Mouse (Mus musculus): ENCODE results near the gene Clasp1. TPM values are rescaled to one million over a fixed set of nuclear protein-coding genes. Genes with fewer than 3 reads are reported as not detected.
A peak's percentile ranks its signal among the peaks of the same experiment; 100 is the strongest.

Gene Clasp1
- total and polyA plus RNA-seq, 2 experiments from 2014 or later: 106 to 366 TPM

- Histone ChIP-seq H3K27me3 (ENCODE audit: control insufficient read depth, insufficient read depth, low read length) (no peaks in the 10 kb centered on the region), H3K4me3 (ENCODE audit: low read depth, low read length) (no peak overlapping the region), H3K36me3 (replicated peaks; ENCODE audit: control insufficient read depth, insufficient read depth, low read length) (peaks cover 90% of the 10 kb centered on the region), H3K4me1 (ENCODE audit: control insufficient read depth, insufficient read depth) (no peaks in the 10 kb centered on the region), H3K9me3 (replicated peaks; ENCODE audit: control insufficient read depth, low read length) (no peaks in the 10 kb centered on the region), H3K4me2 (ENCODE audit: low read depth, low read length) (no peak overlapping the region), H3K27ac (ENCODE audit: low read depth) (no peak overlapping the region), H3K9ac (replicated peaks; ENCODE audit: low read depth, low read length) (no peak overlapping the region)
- TF ChIP-seq EP300 (IDR thresholded peaks at IDR 0.05; ENCODE audit: low read depth) (no peak), CTCF (IDR thresholded peaks at IDR 0.05; ENCODE audit: low read depth) (no peak)
- WGBS: 68% methylated on average over 5 of the region's 5 CpGs
- no peak for ATAC-seq (ENCODE audit: insufficient read depth, low read depth)
- no peak for DNase-seq (ENCODE audit: low spot score)
These were observed 166.1 kb downstream of the Clasp1 start for GRCm38 (mm10) chr1:118554961-118555360.

GRCm38 (mm10) chr1:118559716-118560115 is 170.9 kb downstream of the Clasp1 start:
- no peak overlapping the region for H3K9ac ChIP-seq (replicated peaks; ENCODE audit: low read depth, low read length)
- no peak overlapping the region for H3K4me3 ChIP-seq (ENCODE audit: low read depth, low read length)
- DNase-seq (ENCODE audit: low spot score) (no peak), ATAC-seq (ENCODE audit: insufficient read depth, low read depth) (no peak)
- TF ChIP-seq CTCF (IDR thresholded peaks at IDR 0.05; ENCODE audit: low read depth) (no peak), EP300 (IDR thresholded peaks at IDR 0.05; ENCODE audit: low read depth) (no peak)
- H3K36me3 ChIP-seq (replicated peaks; ENCODE audit: control insufficient read depth, insufficient read depth, low read length): peaks cover 90% of the 10 kb centered on the region
- H3K4me1 ChIP-seq (ENCODE audit: control insufficient read depth, insufficient read depth): no peaks in the 10 kb centered on the region
- 66% methylated on average over 2 of the region's 2 CpGs for WGBS
- no peaks in the 10 kb centered on the region for H3K27me3 ChIP-seq (ENCODE audit: control insufficient read depth, insufficient read depth, low read length)
- no peak overlapping the region for H3K27ac ChIP-seq (ENCODE audit: low read depth)
- H3K9me3 ChIP-seq (replicated peaks; ENCODE audit: control insufficient read depth, low read length): no peaks in the 10 kb centered on the region
- no peak overlapping the region for H3K4me2 ChIP-seq (ENCODE audit: low read depth, low read length)

- Histone ChIP-seq H3K9me3 (replicated peaks; ENCODE audit: control insufficient read depth, low read length) (no peaks in the 10 kb centered on the region), H3K4me2 (ENCODE audit: low read depth, low read length) (no peak overlapping the region), H3K27me3 (ENCODE audit: control insufficient read depth, insufficient read depth, low read length) (no peaks in the 10 kb centered on the region), H3K27ac (ENCODE audit: low read depth) (no peak overlapping the region), H3K9ac (replicated peaks; ENCODE audit: low read depth, low read length) (no peak overlapping the region), H3K4me1 (ENCODE audit: control insufficient read depth, insufficient read depth) (0 out of 2 replicates have a peak, but pooled peaks cover 5% of the 10 kb centered on the region), H3K36me3 (replicated peaks; ENCODE audit: control insufficient read depth, insufficient read depth, low read length) (peaks cover 94% of the 10 kb centered on the region), H3K4me3 (ENCODE audit: low read depth, low read length) (no peak overlapping the region)
- DNase-seq (ENCODE audit: low spot score) (no peak), ATAC-seq (ENCODE audit: insufficient read depth, low read depth) (no peak)
- no peak for TF ChIP-seq EP300 (IDR thresholded peaks at IDR 0.05; ENCODE audit: low read depth)
- peak; percentile 43 for TF ChIP-seq CTCF (IDR thresholded peaks at IDR 0.05; ENCODE audit: low read depth)
These were observed 175.7 kb downstream of the Clasp1 start for GRCm38 (mm10) chr1:118564561-118564960.

- no peak overlapping the region for H3K4me2 ChIP-seq (ENCODE audit: low read depth, low read length)
These were observed 178.8 kb downstream of the Clasp1 start for GRCm38 (mm10) chr1:118567659-118568058.

GRCm38 (mm10) chr1:118580174-118580702 is 191.4 kb downstream of the Clasp1 start:
- TF ChIP-seq CTCF (IDR thresholded peaks at IDR 0.05; ENCODE audit: low read depth): no peak
- TF ChIP-seq EP300 (IDR thresholded peaks at IDR 0.05; ENCODE audit: low read depth): no peak
- 90% methylated on average over 2 of the region's 2 CpGs for WGBS
- peaks cover 64% of the 10 kb centered on the region for H3K36me3 ChIP-seq (replicated peaks; ENCODE audit: control insufficient read depth, insufficient read depth, low read length)
- H3K27ac ChIP-seq (ENCODE audit: low read depth): no peak overlapping the region
- no peak overlapping the region for H3K4me3 ChIP-seq (ENCODE audit: low read depth, low read length)
- no peak overlapping the region for H3K9ac ChIP-seq (replicated peaks; ENCODE audit: low read depth, low read length)
- no peaks in the 10 kb centered on the region for H3K9me3 ChIP-seq (replicated peaks; ENCODE audit: control insufficient read depth, low read length)
- no peak for ATAC-seq (ENCODE audit: insufficient read depth, low read depth)
- no peak for DNase-seq (ENCODE audit: low spot score)
- no peak overlapping the region for H3K4me2 ChIP-seq (ENCODE audit: low read depth, low read length)
- no peaks in the 10 kb centered on the region for H3K4me1 ChIP-seq (ENCODE audit: control insufficient read depth, insufficient read depth)
- no peaks in the 10 kb centered on the region for H3K27me3 ChIP-seq (ENCODE audit: control insufficient read depth, insufficient read depth, low read length)

More at GRCm38 (mm10) chr1:118567659-118568058, 178.8 kb downstream of the Clasp1 start:
- 95% methylated on average over 3 of the region's 3 CpGs for WGBS
- H3K27ac ChIP-seq (ENCODE audit: low read depth): no peak overlapping the region
- DNase-seq (ENCODE audit: low spot score) (no peak), ATAC-seq (ENCODE audit: insufficient read depth, low read depth) (no peak)
- TF ChIP-seq EP300 (IDR thresholded peaks at IDR 0.05; ENCODE audit: low read depth) (no peak), CTCF (IDR thresholded peaks at IDR 0.05; ENCODE audit: low read depth) (no peak)
- 0 out of 2 replicates have a peak, but pooled peaks cover 5% of the 10 kb centered on the region for H3K4me1 ChIP-seq (ENCODE audit: control insufficient read depth, insufficient read depth)
- no peaks in the 10 kb centered on the region for H3K27me3 ChIP-seq (ENCODE audit: control insufficient read depth, insufficient read depth, low read length)
- no peak overlapping the region for H3K9ac ChIP-seq (replicated peaks; ENCODE audit: low read depth, low read length)
- H3K36me3 ChIP-seq (replicated peaks; ENCODE audit: control insufficient read depth, insufficient read depth, low read length): peaks cover 94% of the 10 kb centered on the region
- no peaks in the 10 kb centered on the region for H3K9me3 ChIP-seq (replicated peaks; ENCODE audit: control insufficient read depth, low read length)
- H3K4me3 ChIP-seq (ENCODE audit: low read depth, low read length): no peak overlapping the region

GRCm38 (mm10) chr1:118581179-118581578 is 192.3 kb downstream of the Clasp1 start:
- DNase-seq (ENCODE audit: low spot score): no peak
- WGBS: 82% methylated on average over 8 of the region's 8 CpGs
- TF ChIP-seq CTCF (IDR thresholded peaks at IDR 0.05; ENCODE audit: low read depth) (no peak), EP300 (IDR thresholded peaks at IDR 0.05; ENCODE audit: low read depth) (no peak)
- no peak overlapping the region for H3K4me2 ChIP-seq (ENCODE audit: low read depth, low read length)
- H3K36me3 ChIP-seq (replicated peaks; ENCODE audit: control insufficient read depth, insufficient read depth, low read length): peaks cover 54% of the 10 kb centered on the region
- no peak overlapping the region for H3K27ac ChIP-seq (ENCODE audit: low read depth)
- H3K9me3 ChIP-seq (replicated peaks; ENCODE audit: control insufficient read depth, low read length): no peaks in the 10 kb centered on the region
- no peaks in the 10 kb centered on the region for H3K27me3 ChIP-seq (ENCODE audit: control insufficient read depth, insufficient read depth, low read length)
- no peak overlapping the region for H3K9ac ChIP-seq (replicated peaks; ENCODE audit: low read depth, low read length)
- no peak overlapping the region for H3K4me3 ChIP-seq (ENCODE audit: low read depth, low read length)
- H3K4me1 ChIP-seq (ENCODE audit: control insufficient read depth, insufficient read depth): no peaks in the 10 kb centered on the region
- ATAC-seq (ENCODE audit: insufficient read depth, low read depth): 0 out of 2 replicates have a peak, but pooled peaks have one; percentile 24

All from heart, postnatal 0 days (tissue).